Mouse (Mus musculus) liver, postnatal 0 days (tissue): ENCODE measurements around the gene Hace1.
"Not testable (repeated sequence)": the region's sequence is repeated elsewhere in the genome, so short reads cannot be mapped to it uniquely, and the experiment has no call there.

Experiments
- CTCF ChIP-seq: sonication (generic); IDR thresholded peaks from 2 replicates; pipeline ENCODE4 v1.5.1; 2016; ENCODE audit warnings: antibody characterized with exemption, low read depth
- EP300 ChIP-seq: IDR thresholded peaks from 2 replicates; pipeline ENCODE4 v1.6.1; 2016; ENCODE audit warnings: antibody characterized with exemption, low read depth, mild to moderate bottlenecking

- TF ChIP-seq CTCF, EP300: not testable (repeated sequence)
These were observed 40.3 kb upstream of the Hace1 start for GRCm38 (mm10) chr10:45537334-45537733.
